Mouse (Mus musculus) erythroblast, embryonic 14.5 days (primary cell): ENCODE results near the gene Gm4778.

ENCODE experiments used
- GATA1 ChIP-seq: IDR thresholded peaks from 2 replicates; pipeline ENCODE4 v1.6.1; 2012; ENCODE audit warnings: low read length, inconsistent platforms, mixed read lengths
- TAL1 ChIP-seq: IDR thresholded peaks from 3 replicates; pipeline ENCODE4 v1.6.1; 2012; ENCODE audit warnings: low read length, inconsistent platforms, mixed read lengths

GRCm38 (mm10) chr3:94309633-94310363 is 46.0 kb downstream of the Gm4778 start, which contains the start of gene Them4:
- no peak for TF ChIP-seq GATA1
- TF ChIP-seq TAL1: no peak
